Comparison of ENCODE assay signal across 12 mouse cellular contexts in the genomic region with DNA sequence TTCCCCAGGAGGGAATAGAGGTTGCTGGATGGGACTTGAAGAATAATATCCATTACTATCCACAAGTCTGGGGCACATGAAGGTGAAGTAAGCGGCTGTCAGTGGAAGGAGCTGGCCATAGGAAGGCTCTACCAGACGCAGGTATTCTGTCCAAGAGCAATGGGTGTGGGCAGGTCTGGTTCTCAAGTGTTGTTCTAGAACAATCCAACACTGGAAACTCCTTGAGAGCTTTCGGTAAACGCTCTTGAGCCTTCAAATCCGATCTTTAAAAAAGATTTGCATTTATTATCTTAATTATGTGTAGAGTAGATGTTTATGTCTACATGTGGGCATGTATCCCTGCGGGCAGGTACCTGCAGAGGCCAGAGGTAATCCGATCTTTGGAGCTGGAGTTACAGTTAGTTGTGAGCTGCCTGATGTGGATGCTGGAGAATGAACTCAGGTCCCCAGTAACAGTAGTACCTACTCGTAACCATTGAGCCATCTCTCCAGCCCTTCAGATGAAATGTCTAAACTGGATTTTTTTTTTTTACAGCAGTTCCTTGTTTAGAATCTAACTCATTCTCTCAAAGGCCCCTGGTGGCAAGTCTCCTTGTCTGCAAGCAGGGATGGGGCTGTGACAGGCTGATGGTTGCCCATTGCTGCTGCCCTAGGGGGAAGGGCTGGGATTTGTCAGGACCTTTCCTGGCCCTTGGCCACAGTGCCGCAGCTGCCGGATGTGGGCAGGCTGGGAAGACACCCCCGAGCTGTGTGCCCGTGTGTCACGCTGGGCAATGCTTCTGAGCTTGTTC. TPM values are rescaled to one million over a fixed set of nuclear protein-coding genes. Genes with fewer than 3 reads are reported as not detected.
A peak's percentile ranks its signal among the peaks of the same experiment; 100 is the strongest.
DNase-seq lines count a peak whose midpoint lies in the region; ATAC-seq and TF ChIP-seq lines count a peak whose summit lies in the region.
"Had no signal": no experiment of that assay in that cellular context is flagged by ENCODE, and none has a peak within 500 bp of the region (broad histone marks: within the 10 kb centered on the region; RNA-seq: fewer than 3 reads in every experiment).

No protein-coding gene starts in this region.

- no peak overlapping the region for H3K4me3 ChIP-seq in gastrocnemius, adult 2 months
- no peak overlapping the region for H3K4me3 ChIP-seq in left cerebral cortex, adult 2 months
- no peak overlapping the region for H3K4me3 ChIP-seq in lung, embryonic 14.5 days (ENCODE audit: low read depth, low read length)

- DNase-seq in gastrocnemius, adult 2 months, result peak; percentile 62
- no peak for DNase-seq in gastrocnemius, postnatal 25 days
- no peak for DNase-seq in left cerebral cortex, adult 2 months (ENCODE audit: extremely low spot score in 1 of 2, low spot score in 2 of 2)
- no peak for DNase-seq in left cerebral cortex, adult 11 months (ENCODE audit: low spot score)
- DNase-seq in 416B (ENCODE audit: low read depth), result peak; percentile 69
- DNase-seq in lung, embryonic 14.5 days, result no peak
- DNase-seq in T-cell, adult 2 months (ENCODE audit: low spot score), result no peak
- DNase-seq: heart, adult 18-20 months; thymus, postnatal 36 days had no signal

- H3K36me3 ChIP-seq in lung, embryonic 14.5 days (ENCODE audit: insufficient read depth), result no peaks in the 10 kb centered on the region

- intact Hi-C loops in gastrocnemius, adult 2 months (cut with DNase I), result loop anchor here (2.0 kb wide), 1 partner anchor 51 kb away; no protein-coding TSS in a partner anchor
- intact Hi-C loops in left cerebral cortex, adult 2 months (cut with DNase I), result no loop called here

- no peak for ATAC-seq in lung, embryonic 14.5 days (ENCODE audit: insufficient read depth)
- ATAC-seq in megakaryocyte progenitor cell, adult 5-6 weeks (replicated peaks; ENCODE audit: poor library complexity), result no peak
- ATAC-seq: activated CD4-positive, CD25-positive, alpha-beta regulatory T cell, adult 4 months had no signal

- no peak overlapping the region for H3K9ac ChIP-seq in lung, embryonic 14.5 days
- H3K9ac ChIP-seq: liver, embryonic 14.5 days had no signal

- no peaks in the 10 kb centered on the region for H3K27me3 ChIP-seq in lung, embryonic 14.5 days (ENCODE audit: insufficient read depth, low read length)

- TF ChIP-seq CTCF in gastrocnemius, adult 2 months (IDR thresholded peaks at IDR 0.05), result no peak; the same call in 1 of the 2 replicates
- TF ChIP-seq CTCF in left cerebral cortex, adult 2 months (IDR thresholded peaks at IDR 0.05), result peak; percentile 30
- TF ChIP-seq CTCF in lung, embryonic 14.5 days (IDR thresholded peaks at IDR 0.05; ENCODE audit: low read depth), result 0 out of 2 replicates have a peak, but pooled peaks have one; percentile 8

- peak overlapping the region; percentile 91; the same call in 1 of the 2 replicates for H3K27ac ChIP-seq in gastrocnemius, adult 2 months
- no peak overlapping the region for H3K27ac ChIP-seq in left cerebral cortex, adult 2 months
- H3K27ac ChIP-seq in lung, embryonic 14.5 days (ENCODE audit: low read depth), result no peak overlapping the region
- H3K27ac ChIP-seq: liver, embryonic 14.5 days had no signal

- no peaks in the 10 kb centered on the region for H3K4me1 ChIP-seq in lung, embryonic 14.5 days (ENCODE audit: insufficient read depth)

- H3K9me3 ChIP-seq in lung, embryonic 14.5 days (ENCODE audit: low read depth, low read length), result no peaks in the 10 kb centered on the region

- WGBS in lung, embryonic 14.5 days, result 58% methylated on average over 13 of the region's 13 CpGs

- H3K4me2 ChIP-seq in lung, embryonic 14.5 days, result no peak overlapping the region

RNA-seq across cellular contexts. Expression of a gene that starts 11.9 kb away (rescaled TPM):
- 100 to 1,000 TPM; 200 to 381 TPM for total RNA-seq in gastrocnemius, adult 2 months (2021)
- total RNA-seq in gastrocnemius, postnatal 25 days (2021), result 100 to 1,000 TPM; 226 to 264 TPM
- not detected for total RNA-seq in left cerebral cortex, adult 2 months (2021)
- 0.15 and 0.20 TPM in 2 replicates for polyA plus RNA-seq in lung, embryonic 14.5 days (2014; fragmentation: Nextera tagmentation; extraction: Ambion mirVana)
- not detected in 2 replicates for total RNA-seq in megakaryocyte progenitor cell, adult 5-6 weeks (2015)
- not detected in 2 replicates for total RNA-seq in megakaryocyte progenitor cell, adult 5-6 weeks (2017)
- total RNA-seq: heart, adult 18-20 months had no signal
- polyA plus RNA-seq: activated CD4-positive, CD25-positive, alpha-beta regulatory T cell, adult 4 months; liver, embryonic 14.5 days had no signal

Comparison
In these comparisons a context has a peak if more than half of its experiments do, and no peak if none do; other contexts are left out.
1. DNase-seq: peak in gastrocnemius, adult 2 months (single experiment) and 416B (single experiment); none in gastrocnemius, postnatal 25 days (single experiment), left cerebral cortex, adult 2 months (0 of 2), left cerebral cortex, adult 11 months (single experiment), lung, embryonic 14.5 days (single experiment) and T-cell, adult 2 months (single experiment).
2. RNA of a gene that starts 11.9 kb away (total RNA-seq): 200 to 381 TPM in gastrocnemius, adult 2 months and 226 to 264 TPM in gastrocnemius, postnatal 25 days; not detected in left cerebral cortex, adult 2 months and not detected in megakaryocyte progenitor cell, adult 5-6 weeks; every median in the first group is over 100 times any median in the second.